Mouse (Mus musculus): Measurements from ENCODE around the gene Ica1. TPM values are rescaled to one million over a fixed set of nuclear protein-coding genes. Genes with fewer than 3 reads are reported as not detected.

Gene Ica1
- polyA plus RNA-seq, 1 experiment from 2014 or later = 14.8 TPM

DNA sequence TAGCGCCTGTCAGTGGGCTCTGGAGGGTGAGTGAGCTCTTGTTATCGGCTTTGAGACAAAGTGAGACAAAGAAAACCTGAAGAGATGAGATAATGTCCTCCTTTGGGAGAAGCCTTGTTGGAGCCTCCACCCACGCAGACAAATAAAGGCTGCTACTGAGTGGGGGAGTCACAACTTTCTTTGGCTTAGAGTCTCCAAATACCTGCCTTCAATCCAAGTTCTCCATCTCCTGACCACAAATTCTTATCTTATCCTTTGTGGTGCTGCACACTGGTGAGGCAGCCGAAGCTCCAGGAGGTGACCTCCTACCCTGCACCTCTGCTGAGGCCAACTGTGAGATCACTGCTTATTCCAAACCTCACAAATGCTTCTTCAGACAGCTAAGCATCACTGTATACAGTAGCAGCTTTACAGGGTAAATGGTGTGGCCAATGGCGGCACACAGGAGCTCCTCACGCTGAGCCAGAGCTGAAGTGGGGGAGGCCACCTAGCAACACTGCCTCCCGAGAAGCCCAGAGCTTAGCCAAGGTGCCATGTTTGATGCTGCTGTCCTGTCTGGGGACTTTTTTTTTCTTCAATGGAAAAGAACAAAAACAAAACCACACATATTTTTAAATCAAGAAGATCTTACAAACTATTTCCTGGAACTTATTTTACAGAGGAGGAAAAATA is 130.6 kb downstream of the Ica1 start:
- Histone ChIP-seq H3K9me3 (no peaks in the 10 kb centered on the region), H3K36me3 (no peaks in the 10 kb centered on the region), H3K4me1 (replicated peaks) (peaks cover 11% of the 10 kb centered on the region), H3K27me3 (ENCODE audit: insufficient read depth, poor library complexity, severe bottlenecking) (no peaks in the 10 kb centered on the region), H3K4me3 (no peak overlapping the region), H3K27ac (no peak overlapping the region)
- WGBS = 74% methylated on average over 7 of the region's 7 CpGs
- no peak for DNase-seq (ENCODE audit: low spot score)

DNA sequence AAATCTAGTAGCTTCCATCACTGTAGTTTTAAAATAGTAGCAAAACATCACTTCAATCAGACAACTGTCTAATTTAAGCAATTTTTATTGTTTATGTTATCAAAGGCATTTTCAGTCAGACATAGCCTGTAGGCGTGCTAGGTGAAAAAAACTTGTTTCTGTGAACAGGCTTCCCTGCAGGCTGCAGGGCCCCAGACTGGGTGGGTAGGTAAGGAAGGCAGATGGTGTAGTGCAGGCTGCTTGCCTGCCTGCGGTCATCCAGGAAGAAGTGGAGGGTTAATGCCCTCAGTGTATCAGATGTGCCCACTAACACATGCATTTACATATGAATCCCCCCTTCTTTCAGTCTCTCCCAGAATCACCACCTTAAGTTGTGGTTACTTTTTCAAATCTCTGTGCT is 132.6 kb downstream of the Ica1 start:
- H3K36me3 ChIP-seq = no peaks in the 10 kb centered on the region
- H3K4me3 ChIP-seq = no peak overlapping the region
- 64% methylated on average over 2 of the region's 2 CpGs for WGBS
- H3K4me1 ChIP-seq (replicated peaks) = peaks cover 11% of the 10 kb centered on the region
- no peaks in the 10 kb centered on the region for H3K27me3 ChIP-seq (ENCODE audit: insufficient read depth, poor library complexity, severe bottlenecking)
- H3K9me3 ChIP-seq = no peaks in the 10 kb centered on the region
- H3K27ac ChIP-seq = no peak overlapping the region
- DNase-seq (ENCODE audit: low spot score) = no peak

DNA sequence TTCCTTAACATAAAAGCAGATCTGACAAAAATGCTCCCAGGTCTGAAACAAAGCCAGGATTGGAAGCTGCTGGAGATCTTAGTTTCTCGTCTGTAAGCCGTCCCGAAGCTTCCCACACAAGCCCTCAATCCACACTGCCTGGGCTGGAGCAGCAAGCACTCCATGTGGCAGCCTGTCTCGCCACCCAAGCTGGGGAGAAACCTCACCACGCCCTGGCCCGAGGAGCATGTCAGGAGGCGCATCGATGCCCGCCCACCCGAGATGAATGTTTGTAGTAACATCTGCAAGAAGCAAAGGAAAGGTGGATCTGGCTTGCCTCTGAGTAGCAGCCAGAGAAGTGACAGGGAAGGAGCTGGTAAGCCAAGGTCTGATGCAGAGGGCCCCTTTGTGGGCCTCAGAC is 133.6 kb downstream of the Ica1 start:
- WGBS = 88% methylated on average over 10 of the region's 10 CpGs
- Histone ChIP-seq H3K27me3 (ENCODE audit: insufficient read depth, poor library complexity, severe bottlenecking) (no peaks in the 10 kb centered on the region), H3K4me1 (replicated peaks) (peaks cover 11% of the 10 kb centered on the region), H3K4me3 (no peak overlapping the region), H3K9me3 (no peaks in the 10 kb centered on the region), H3K27ac (peak overlapping the region; percentile 54; the same call in 1 of the 2 replicates), H3K36me3 (no peaks in the 10 kb centered on the region)
- no peak for DNase-seq (ENCODE audit: low spot score)

DNA sequence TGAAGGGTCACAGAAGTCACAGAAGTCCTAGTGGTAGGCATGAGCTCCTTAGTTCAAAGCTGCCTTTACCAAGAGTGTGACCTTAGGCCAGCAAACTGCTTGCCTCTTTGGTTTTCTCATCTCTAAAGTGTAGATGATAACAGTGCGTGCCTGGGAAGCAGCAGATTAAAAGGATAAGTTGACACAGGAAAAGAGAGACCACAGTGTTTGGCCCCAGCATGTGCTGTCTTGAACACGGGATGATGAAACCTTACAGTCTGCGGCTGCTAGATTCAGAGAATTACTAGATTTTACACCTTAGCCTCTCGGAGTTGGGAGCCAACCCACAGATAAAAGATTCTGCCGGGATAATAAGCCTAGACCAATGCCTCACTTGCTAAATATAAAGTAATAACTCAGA is 137.4 kb downstream of the Ica1 start:
- Histone ChIP-seq H3K9me3 (no peaks in the 10 kb centered on the region), H3K4me3 (no peak overlapping the region), H3K36me3 (no peaks in the 10 kb centered on the region; the same call in 1 of the 2 replicates), H3K4me1 (replicated peaks) (peaks cover 6% of the 10 kb centered on the region), H3K27me3 (ENCODE audit: insufficient read depth, poor library complexity, severe bottlenecking) (no peaks in the 10 kb centered on the region), H3K27ac (no peak overlapping the region)
- 93% methylated on average over 5 of the region's 5 CpGs for WGBS
- no peak for DNase-seq (ENCODE audit: low spot score)

DNA sequence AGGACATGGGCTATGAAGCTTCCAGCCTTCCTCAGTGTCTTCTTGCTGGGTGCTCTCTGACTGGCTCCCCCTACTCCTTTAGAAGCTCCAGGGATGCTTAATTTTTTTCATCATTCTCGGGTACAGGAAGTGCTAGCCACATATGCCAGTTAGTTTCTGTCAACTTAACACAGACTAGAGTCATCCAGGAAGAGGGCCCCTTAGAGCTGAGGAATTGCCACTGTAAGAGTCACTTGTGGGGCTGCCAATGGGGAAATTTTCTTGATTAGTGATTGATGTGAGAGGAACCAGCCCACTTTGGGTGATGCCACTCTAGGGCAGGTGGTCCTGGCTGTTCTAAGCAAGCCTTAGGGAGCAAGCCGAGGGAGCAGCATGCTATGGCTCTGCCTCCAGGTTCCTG is 138.8 kb downstream of the Ica1 start:
- H3K27me3 ChIP-seq (ENCODE audit: insufficient read depth, poor library complexity, severe bottlenecking) = no peaks in the 10 kb centered on the region
- WGBS = 73% methylated on average over 2 of the region's 2 CpGs

DNA sequence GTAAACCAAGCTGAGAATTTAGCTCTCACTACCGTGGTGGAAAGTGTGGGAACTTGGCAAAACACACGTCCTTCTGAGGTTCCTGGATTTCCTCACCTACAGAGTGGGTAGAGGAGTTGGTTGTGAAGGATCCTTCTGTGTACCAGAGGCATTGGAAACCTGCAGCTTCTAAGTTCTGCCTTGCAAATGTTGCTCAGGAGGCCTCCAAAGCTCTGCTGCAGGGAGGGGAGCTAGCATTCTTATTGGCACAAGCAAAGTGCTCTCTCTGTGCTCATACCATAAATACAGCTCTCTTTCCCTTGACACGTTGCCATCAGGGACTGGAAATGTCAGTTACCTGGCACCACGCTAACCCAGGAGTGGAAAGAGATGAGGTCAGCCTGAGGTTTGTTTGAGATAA is 139.4 kb downstream of the Ica1 start:
- Histone ChIP-seq H3K4me1 (replicated peaks) (no peaks in the 10 kb centered on the region), H3K4me3 (no peak overlapping the region), H3K27me3 (ENCODE audit: insufficient read depth, poor library complexity, severe bottlenecking) (no peaks in the 10 kb centered on the region), H3K9me3 (no peaks in the 10 kb centered on the region), H3K27ac (no peak overlapping the region), H3K36me3 (no peaks in the 10 kb centered on the region; the same call in 1 of the 2 replicates)
- WGBS = 90% methylated on average over 4 of the region's 4 CpGs
- no peak for DNase-seq (ENCODE audit: low spot score)

More for the DNA sequence above, 138.8 kb downstream of the Ica1 start:
- no peaks in the 10 kb centered on the region for H3K4me1 ChIP-seq (replicated peaks)
- H3K36me3 ChIP-seq = no peaks in the 10 kb centered on the region; the same call in 1 of the 2 replicates
- no peak overlapping the region for H3K4me3 ChIP-seq
- no peak overlapping the region for H3K27ac ChIP-seq
- no peaks in the 10 kb centered on the region for H3K9me3 ChIP-seq
- DNase-seq (ENCODE audit: low spot score) = no peak

DNA sequence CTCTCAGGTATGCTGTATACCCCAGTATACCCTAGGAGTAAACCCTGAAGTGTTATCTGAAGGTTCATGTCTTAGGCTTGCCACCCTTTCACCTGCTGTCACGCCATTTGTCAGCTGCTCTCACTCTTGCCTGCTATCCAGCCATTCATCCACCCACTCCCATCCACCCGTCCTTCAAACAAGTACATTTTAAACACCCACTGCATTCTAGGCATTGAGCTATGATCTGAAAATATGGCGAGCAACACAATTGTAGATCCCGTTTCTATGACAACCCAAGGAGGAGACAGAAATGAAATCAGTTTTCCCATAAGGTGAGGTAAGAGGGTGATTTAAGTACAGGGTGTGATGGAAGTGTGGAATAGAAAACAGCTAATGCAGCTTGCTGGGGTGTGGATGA is 140.2 kb downstream of the Ica1 start:
- Histone ChIP-seq H3K4me1 (replicated peaks) (no peaks in the 10 kb centered on the region), H3K27ac (no peak overlapping the region), H3K9me3 (no peaks in the 10 kb centered on the region), H3K27me3 (ENCODE audit: insufficient read depth, poor library complexity, severe bottlenecking) (no peaks in the 10 kb centered on the region), H3K36me3 (no peaks in the 10 kb centered on the region; the same call in 1 of the 2 replicates), H3K4me3 (no peak overlapping the region)
- WGBS = 86% methylated on average over 4 of the region's 4 CpGs
- DNase-seq (ENCODE audit: low spot score) = no peak

DNA sequence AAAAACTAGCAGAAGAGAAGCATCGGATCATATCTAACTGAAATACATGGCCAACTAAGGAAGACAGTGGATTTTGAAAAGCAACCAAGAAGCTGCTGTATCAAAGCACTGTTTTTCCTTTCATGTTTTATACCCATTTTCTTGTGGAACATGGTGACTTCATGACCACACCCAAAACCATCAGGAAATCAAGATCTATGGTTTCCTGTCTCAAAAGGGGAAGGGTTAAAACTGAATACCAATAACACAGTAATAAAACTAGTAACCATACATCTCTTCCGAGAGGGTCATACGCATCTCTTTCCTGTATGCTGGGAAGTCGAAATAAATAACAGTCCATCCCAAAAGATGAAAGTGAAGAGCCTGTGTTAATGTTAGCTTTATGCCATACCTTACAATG is 145.6 kb downstream of the Ica1 start:
- H3K36me3 ChIP-seq = no peaks in the 10 kb centered on the region; the same call in 1 of the 2 replicates
- DNase-seq (ENCODE audit: low spot score) = no peak
- H3K9me3 ChIP-seq = no peaks in the 10 kb centered on the region
- no peaks in the 10 kb centered on the region for H3K27me3 ChIP-seq (ENCODE audit: insufficient read depth, poor library complexity, severe bottlenecking)
- H3K27ac ChIP-seq = no peak overlapping the region
- WGBS = 92% methylated on average over 4 of the region's 4 CpGs
- H3K4me1 ChIP-seq (replicated peaks) = no peaks in the 10 kb centered on the region
- H3K4me3 ChIP-seq = no peak overlapping the region

DNA sequence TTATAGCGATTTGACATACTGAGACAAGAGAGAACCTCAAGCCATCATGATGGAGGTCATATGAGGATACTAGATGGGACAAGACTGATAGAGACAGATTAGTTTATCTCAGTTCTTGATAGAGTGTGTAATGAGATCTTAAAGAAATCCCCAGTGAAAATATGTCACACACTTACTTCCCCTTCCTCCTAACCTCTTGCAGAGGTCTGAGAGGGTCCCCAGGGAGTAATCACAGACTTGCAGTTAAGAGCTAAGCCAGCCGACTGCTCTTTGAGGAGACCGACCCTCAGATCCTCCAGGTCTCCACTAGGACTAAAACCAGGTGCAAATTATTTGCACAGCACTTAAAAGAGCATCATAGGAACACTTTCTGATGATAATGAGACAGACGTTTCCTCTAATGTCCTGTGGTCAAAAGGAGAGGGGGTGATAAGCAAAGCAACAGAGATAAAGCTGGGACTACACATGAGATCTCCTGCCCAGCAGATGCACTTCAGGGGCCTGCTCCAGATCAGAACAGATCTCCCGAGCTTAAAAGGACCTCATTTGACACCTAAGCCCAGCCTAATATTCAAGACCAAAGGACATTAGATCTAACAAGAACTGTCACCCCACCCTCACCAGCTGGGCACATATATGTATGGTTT is 146.2 kb downstream of the Ica1 start:
- 78% methylated on average over 5 of the region's 5 CpGs for WGBS
- no peak overlapping the region for H3K4me3 ChIP-seq
- H3K36me3 ChIP-seq = no peaks in the 10 kb centered on the region; the same call in 1 of the 2 replicates
- no peak overlapping the region for H3K27ac ChIP-seq
- H3K9me3 ChIP-seq = no peaks in the 10 kb centered on the region
- no peaks in the 10 kb centered on the region for H3K4me1 ChIP-seq (replicated peaks)
- no peaks in the 10 kb centered on the region for H3K27me3 ChIP-seq (ENCODE audit: insufficient read depth, poor library complexity, severe bottlenecking)
- DNase-seq (ENCODE audit: low spot score) = no peak

DNA sequence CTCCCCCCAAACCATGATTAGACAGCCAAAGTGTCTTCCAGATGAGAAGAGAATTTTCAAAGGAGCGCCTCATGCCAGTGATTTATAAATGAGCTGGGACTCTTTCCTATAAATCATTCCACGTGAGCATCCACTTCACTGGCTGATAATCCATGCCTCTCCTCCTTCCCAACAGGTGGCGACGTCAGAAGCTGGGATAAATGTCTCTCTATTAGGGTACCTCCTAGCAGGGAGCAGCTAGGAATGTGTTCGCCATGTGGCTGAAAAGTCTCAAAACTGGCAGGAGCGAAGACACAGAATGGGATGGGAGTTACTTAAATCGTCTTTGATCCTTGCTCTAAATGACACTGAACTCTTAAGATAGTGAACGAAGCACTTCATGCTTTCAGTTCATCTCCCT is 146.9 kb downstream of the Ica1 start:
- no peak overlapping the region for H3K4me3 ChIP-seq
- H3K36me3 ChIP-seq = no peaks in the 10 kb centered on the region; the same call in 1 of the 2 replicates
- DNase-seq (ENCODE audit: low spot score) = no peak
- no peaks in the 10 kb centered on the region for H3K9me3 ChIP-seq
- 84% methylated on average over 8 of the region's 8 CpGs for WGBS
- H3K27ac ChIP-seq = no peak overlapping the region
- H3K4me1 ChIP-seq (replicated peaks) = no peaks in the 10 kb centered on the region
- H3K27me3 ChIP-seq (ENCODE audit: insufficient read depth, poor library complexity, severe bottlenecking) = no peaks in the 10 kb centered on the region

DNA sequence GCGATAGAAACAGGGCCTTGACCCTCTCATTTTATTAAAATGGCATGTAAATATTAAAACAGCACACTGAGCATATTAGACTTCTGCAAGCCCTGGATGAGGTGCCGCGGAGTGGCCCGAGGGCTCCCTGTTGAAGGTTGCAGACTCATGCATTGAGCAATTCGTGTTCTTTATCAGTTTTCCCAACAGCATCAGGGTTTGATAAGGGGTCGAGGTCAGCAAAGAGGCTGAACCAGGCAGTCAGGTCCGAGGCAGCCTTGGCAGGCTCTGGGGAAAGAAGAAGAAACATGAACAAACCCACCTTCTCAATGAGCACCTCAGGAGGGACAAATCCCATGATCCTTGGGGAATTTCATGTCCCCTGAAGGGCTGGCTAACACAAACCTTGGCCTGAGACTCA is 147.8 kb downstream of the Ica1 start:
- WGBS = 88% methylated on average over 7 of the region's 7 CpGs
- Histone ChIP-seq H3K27ac (no peak overlapping the region), H3K36me3 (no peaks in the 10 kb centered on the region), H3K4me3 (no peak overlapping the region), H3K9me3 (no peaks in the 10 kb centered on the region), H3K27me3 (ENCODE audit: insufficient read depth, poor library complexity, severe bottlenecking) (no peaks in the 10 kb centered on the region), H3K4me1 (replicated peaks) (no peaks in the 10 kb centered on the region)
- DNase-seq (ENCODE audit: low spot score) = no peak

DNA sequence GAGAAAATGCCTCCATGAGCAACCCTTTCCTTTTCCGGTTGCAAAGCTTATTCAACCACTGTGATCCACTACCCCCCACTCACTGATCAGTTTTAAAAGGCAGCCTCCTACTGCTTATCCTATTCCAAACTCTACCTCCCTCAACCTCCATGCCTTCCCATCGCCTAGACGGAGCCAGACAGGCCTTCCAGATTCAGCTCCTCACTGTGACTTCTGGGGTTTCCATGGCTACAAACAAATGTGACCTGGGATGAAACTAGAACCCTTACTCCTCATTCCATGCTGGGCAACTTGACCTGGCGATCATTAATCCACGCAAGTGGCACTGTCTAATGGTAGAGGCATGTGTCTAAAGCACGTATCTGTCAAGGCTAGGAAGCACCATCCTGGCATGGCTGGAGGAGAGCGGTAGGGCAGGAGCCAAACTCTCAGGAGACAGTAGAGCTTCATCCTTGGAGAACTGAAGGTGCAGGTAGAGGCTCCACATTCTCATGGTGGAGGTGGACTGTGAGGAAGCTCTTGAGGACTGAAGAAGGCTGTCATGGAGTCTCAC is 149.5 kb downstream of the Ica1 start:
- H3K4me1 ChIP-seq (replicated peaks) = no peaks in the 10 kb centered on the region
- no peaks in the 10 kb centered on the region for H3K27me3 ChIP-seq (ENCODE audit: insufficient read depth, poor library complexity, severe bottlenecking)
- no peaks in the 10 kb centered on the region for H3K36me3 ChIP-seq
- H3K27ac ChIP-seq = no peak overlapping the region
- no peak overlapping the region for H3K4me3 ChIP-seq
- H3K9me3 ChIP-seq = no peaks in the 10 kb centered on the region
- 88% methylated on average over 7 of the region's 7 CpGs for WGBS
- no peak for DNase-seq (ENCODE audit: low spot score)

DNA sequence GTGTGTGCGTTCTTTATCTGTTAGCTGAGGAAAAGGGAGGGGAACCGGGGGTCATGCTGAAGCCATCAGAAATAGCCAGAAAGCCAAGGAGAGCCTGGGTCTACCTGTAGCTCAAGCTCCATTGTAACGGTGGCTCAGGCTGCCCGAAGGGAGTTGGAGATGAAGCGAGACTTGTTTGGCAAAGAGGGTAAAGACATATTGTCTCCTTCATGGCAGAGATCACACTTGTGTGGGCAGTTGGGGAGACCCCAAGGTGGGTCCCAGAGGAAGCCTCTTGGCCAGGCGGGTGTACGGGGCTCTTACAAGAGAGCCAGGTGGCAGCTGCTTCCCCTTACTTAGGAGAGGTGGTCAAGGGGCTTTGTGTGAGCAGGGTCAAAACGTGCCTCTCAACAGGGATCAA is 150.1 kb downstream of the Ica1 start:
- no peaks in the 10 kb centered on the region for H3K36me3 ChIP-seq
- DNase-seq (ENCODE audit: low spot score) = no peak

More for the DNA sequence above, 150.1 kb downstream of the Ica1 start:
- 94% methylated on average over 8 of the region's 8 CpGs for WGBS
- no peak overlapping the region for H3K4me3 ChIP-seq
- no peaks in the 10 kb centered on the region for H3K27me3 ChIP-seq (ENCODE audit: insufficient read depth, poor library complexity, severe bottlenecking)
- H3K4me1 ChIP-seq (replicated peaks) = no peaks in the 10 kb centered on the region
- no peaks in the 10 kb centered on the region for H3K9me3 ChIP-seq
- no peak overlapping the region for H3K27ac ChIP-seq
